Mouse (Mus musculus) hindbrain, embryonic 16.5 days (tissue): ENCODE measurements at regions not wholly inside any gene's neighbourhood (a gene's known extent, or its start where the extent isn't known, plus 50 kb on each side); places are given as distances from the start of the nearest gene placed in this dataset.

Source experiments
- ATAC-seq: fragments of 200-750 bp; cut with Nextera tagmentation; 2 replicates; pipeline ENCODE4 v1.8.0; 2017; ENCODE audit warnings: moderate TSS enrichment, moderate library complexity
- H3K27ac ChIP-seq: fragments of 300-500 bp; sonication (generic); 2 replicates; pipeline ENCODE4 v1.5.1; 2014; ENCODE audit warnings: low read depth, mild to moderate bottlenecking, control low read depth, low read length, moderate library complexity
- H3K27me3 ChIP-seq: fragments of 300-500 bp; sonication (generic); replicated peaks from 2 replicates; pipeline ENCODE4 v1.6.1; 2014; ENCODE audit warnings: low read length; ENCODE audit not compliant: control insufficient read depth, insufficient read depth
- H3K36me3 ChIP-seq: fragments of 300-500 bp; sonication (generic); 2 replicates; pipeline ENCODE4 v1.6.1; 2014; ENCODE audit warnings: mild to moderate bottlenecking, low read length, moderate library complexity, mixed read lengths; ENCODE audit not compliant: control insufficient read depth, insufficient read depth
- H3K4me1 ChIP-seq: fragments of 300-500 bp; sonication (generic); 2 replicates; pipeline ENCODE4 v1.6.1; 2014; ENCODE audit warnings: low read depth, low read length; ENCODE audit not compliant: control insufficient read depth, insufficient read depth
- H3K4me2 ChIP-seq: fragments of 300-500 bp; sonication (generic); 2 replicates; pipeline ENCODE4 v1.6.1; 2014; ENCODE audit warnings: mild to moderate bottlenecking, low read length, control low read depth, moderate library complexity
- H3K4me3 ChIP-seq: fragments of 300-500 bp; sonication (generic); 2 replicates; pipeline ENCODE4 v1.5.1; 2014; ENCODE audit warnings: mild to moderate bottlenecking, low read length, control low read depth, moderate library complexity
- H3K9ac ChIP-seq: fragments of 300-500 bp; sonication (generic); 2 replicates; pipeline ENCODE4 v1.6.1; 2014; ENCODE audit warnings: low read depth, mild to moderate bottlenecking, control low read depth, low read length, moderate library complexity
- H3K9me3 ChIP-seq: fragments of 300-500 bp; sonication (generic); 2 replicates; pipeline ENCODE4 v1.6.1; 2014; ENCODE audit warnings: mild to moderate bottlenecking, low read length, moderate library complexity; ENCODE audit not compliant: control insufficient read depth
- WGBS: fragments of 180-500 bp; shearing (Covaris S2); extraction: QIAGEN DNeasy Blood & Tissue Kit; methylation state at CpG from one replicate; pipeline ENCODE4 v1.1.7; 2014; 5-methylcytosine and 5-hydroxymethylcytosine counted together

DNA sequence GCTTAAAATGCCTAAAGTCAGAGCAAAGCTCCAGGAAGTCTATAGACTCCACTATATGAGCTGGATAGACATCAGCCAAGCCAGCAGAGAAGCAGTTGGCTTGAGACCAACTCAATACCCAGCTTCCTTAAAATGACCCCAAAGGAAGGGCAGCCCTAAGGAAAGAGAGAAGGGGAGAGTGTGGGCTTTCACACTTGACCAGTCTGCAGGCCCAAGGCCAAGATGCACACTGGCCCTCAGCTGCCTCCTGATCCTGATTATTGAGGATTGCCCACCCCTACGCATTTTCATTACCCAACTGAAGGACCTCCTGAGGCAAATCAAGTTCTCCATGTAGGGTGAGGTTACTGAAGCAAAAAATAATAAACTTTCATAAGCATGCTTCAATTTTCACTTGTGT is 548.6 kb downstream of the Tns1 start:
- Histone ChIP-seq H3K4me1 (no peaks in the 10 kb centered on the region), H3K27ac (no peak overlapping the region), H3K4me2 (no peak overlapping the region), H3K36me3 (no peaks in the 10 kb centered on the region), H3K27me3 (no peaks in the 10 kb centered on the region), H3K4me3 (no peak overlapping the region), H3K9ac (no peak overlapping the region), H3K9me3 (no peaks in the 10 kb centered on the region)
- WGBS = 44% methylated on average over 1 of the region's 1 CpGs
- no peak for ATAC-seq

DNA sequence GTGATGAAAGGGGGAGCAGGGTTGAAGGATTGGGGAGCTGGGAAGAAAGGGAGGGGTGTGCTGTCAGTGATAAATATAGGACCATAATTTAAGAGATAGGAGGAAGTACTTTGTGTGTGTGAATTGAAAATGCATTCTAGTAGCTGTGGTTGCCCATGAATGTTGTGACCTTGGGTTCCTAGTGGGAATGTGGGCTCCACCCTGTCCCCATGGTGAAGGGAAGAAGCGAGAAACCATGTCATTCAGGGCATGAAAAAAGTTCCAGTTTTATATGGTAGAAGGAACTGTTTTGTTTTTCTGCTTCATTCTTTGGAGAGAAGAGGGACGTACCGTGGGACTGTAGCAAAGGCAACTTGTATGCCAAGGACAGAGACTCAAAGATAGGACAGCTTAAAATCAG is 553.3 kb downstream of the Tns1 start:
- Histone ChIP-seq H3K36me3 (no peaks in the 10 kb centered on the region), H3K4me3 (no peak overlapping the region), H3K27me3 (no peaks in the 10 kb centered on the region), H3K4me1 (no peaks in the 10 kb centered on the region), H3K4me2 (no peak overlapping the region), H3K9me3 (no peaks in the 10 kb centered on the region), H3K9ac (no peak overlapping the region), H3K27ac (no peak overlapping the region)
- WGBS = 75% methylated on average over 3 of the region's 3 CpGs
- no peak for ATAC-seq

DNA sequence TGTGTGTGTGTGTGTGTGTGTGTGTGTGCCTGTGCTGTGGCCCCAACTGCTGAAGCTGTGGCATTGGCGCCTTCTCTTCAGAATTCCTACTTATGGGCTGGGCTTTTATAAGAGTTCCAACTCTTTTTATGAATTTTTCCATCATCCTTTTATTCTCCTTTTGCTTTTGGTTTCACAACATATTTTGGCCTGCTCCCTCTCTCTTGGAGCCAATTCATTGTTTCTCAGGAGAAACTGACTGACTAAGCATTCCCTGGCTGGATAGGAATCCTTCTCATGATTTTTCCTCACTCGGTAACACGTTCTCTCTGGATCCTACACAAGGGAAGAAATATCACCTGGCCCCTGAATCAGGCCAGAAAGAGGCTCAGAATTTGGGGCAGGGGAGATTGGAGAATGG is 551.1 kb upstream of the Tnp1 start:
- ATAC-seq = no peak
- Histone ChIP-seq H3K27ac (no peak overlapping the region), H3K4me3 (no peak overlapping the region), H3K27me3 (no peaks in the 10 kb centered on the region), H3K9me3 (no peaks in the 10 kb centered on the region), H3K36me3 (no peaks in the 10 kb centered on the region), H3K4me1 (no peaks in the 10 kb centered on the region), H3K4me2 (no peak overlapping the region), H3K9ac (no peak overlapping the region)
- WGBS = 87% methylated on average over 3 of the region's 3 CpGs

GRCm38 (mm10) chr1:73560594-73560993 is 544.9 kb upstream of the Tnp1 start:
- H3K27ac ChIP-seq = no peak overlapping the region
- H3K4me2 ChIP-seq = no peak overlapping the region
- H3K9me3 ChIP-seq = no peaks in the 10 kb centered on the region
- no peak for ATAC-seq
- 90% methylated on average over 1 of the region's 1 CpGs for WGBS
- no peak overlapping the region for H3K9ac ChIP-seq
- no peak overlapping the region for H3K4me3 ChIP-seq
- H3K4me1 ChIP-seq = no peaks in the 10 kb centered on the region
- H3K27me3 ChIP-seq = no peaks in the 10 kb centered on the region
- no peaks in the 10 kb centered on the region for H3K36me3 ChIP-seq

GRCm38 (mm10) chr1:73547877-73548276 is 532.2 kb upstream of the Tnp1 start:
- 48% methylated on average over 3 of the region's 3 CpGs for WGBS
- peak; percentile 78 for ATAC-seq
- Histone ChIP-seq H3K4me2 (no peak overlapping the region), H3K4me3 (no peak overlapping the region), H3K9me3 (no peaks in the 10 kb centered on the region), H3K27me3 (no peaks in the 10 kb centered on the region), H3K9ac (no peak overlapping the region), H3K36me3 (no peaks in the 10 kb centered on the region), H3K27ac (no peak overlapping the region), H3K4me1 (no peaks in the 10 kb centered on the region; the same call in 1 of the 2 replicates)

- no peak overlapping the region for H3K27ac ChIP-seq
- no peak overlapping the region for H3K9ac ChIP-seq
- H3K36me3 ChIP-seq = no peaks in the 10 kb centered on the region
- 55% methylated on average over 6 of the region's 6 CpGs for WGBS
- H3K27me3 ChIP-seq = no peaks in the 10 kb centered on the region
- no peaks in the 10 kb centered on the region; the same call in 1 of the 2 replicates for H3K4me1 ChIP-seq
- H3K9me3 ChIP-seq = no peaks in the 10 kb centered on the region
- H3K4me3 ChIP-seq = no peak overlapping the region
- no peak overlapping the region for H3K4me2 ChIP-seq
- peak; percentile 27; the same call in 1 of the 2 replicates for ATAC-seq
These were observed 529.7 kb upstream of the Tnp1 start for GRCm38 (mm10) chr1:73545401-73545800.

DNA sequence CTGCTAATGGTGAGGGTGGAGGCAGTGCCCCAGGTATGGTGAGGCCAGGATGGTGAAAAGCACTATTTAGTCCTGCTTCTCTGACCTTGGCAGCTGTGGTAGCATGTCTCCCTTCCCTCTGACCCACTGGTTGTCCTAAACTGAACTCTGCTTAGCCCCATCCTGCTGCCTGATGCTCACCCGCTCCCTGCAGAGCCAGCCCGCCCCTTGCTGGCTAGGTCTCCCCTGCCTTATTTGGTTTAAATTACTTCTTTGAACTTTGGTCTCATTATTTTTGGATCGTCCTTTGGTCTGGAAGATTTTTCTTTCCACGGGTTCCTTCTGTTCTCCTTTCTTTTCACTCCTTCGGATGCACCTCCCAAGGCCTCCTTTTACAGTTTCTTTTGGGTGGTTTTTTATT is 525.7 kb upstream of the Tnp1 start:
- no peak overlapping the region for H3K9ac ChIP-seq
- H3K27ac ChIP-seq = no peak overlapping the region
- no peaks in the 10 kb centered on the region for H3K36me3 ChIP-seq
- H3K4me2 ChIP-seq = no peak overlapping the region
- H3K27me3 ChIP-seq = no peaks in the 10 kb centered on the region
- H3K4me3 ChIP-seq = no peak overlapping the region
- no peaks in the 10 kb centered on the region for H3K4me1 ChIP-seq
- H3K9me3 ChIP-seq = no peaks in the 10 kb centered on the region
- no peak for ATAC-seq
- 56% methylated on average over 5 of the region's 5 CpGs for WGBS

DNA sequence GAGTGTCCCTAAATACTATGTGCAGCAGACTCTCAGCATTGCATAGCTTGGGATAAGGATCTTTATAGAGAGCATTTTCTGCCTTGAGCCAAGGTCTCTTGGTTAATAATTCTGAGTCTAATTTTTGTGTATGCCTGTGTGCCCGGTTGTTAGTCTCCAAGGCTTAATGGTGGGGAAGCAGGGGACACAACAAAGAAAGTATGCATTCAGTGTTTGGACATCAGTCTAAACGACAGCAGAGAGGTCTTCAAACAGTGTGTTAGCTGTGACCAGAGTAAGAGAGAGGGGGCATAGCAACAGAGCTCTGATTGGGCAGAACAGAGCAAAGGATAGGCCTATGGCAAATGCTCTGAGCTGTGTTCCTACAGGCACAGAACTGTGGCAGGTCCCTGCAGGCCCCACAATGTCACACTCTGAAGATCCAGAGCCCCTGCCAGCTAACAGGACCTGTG is 522.7 kb upstream of the Tnp1 start:
- Histone ChIP-seq H3K27me3 (no peaks in the 10 kb centered on the region), H3K9me3 (no peaks in the 10 kb centered on the region), H3K27ac (peak overlapping the region; percentile 42), H3K4me3 (no peak overlapping the region), H3K9ac (no peak overlapping the region), H3K36me3 (no peaks in the 10 kb centered on the region), H3K4me2 (no peak overlapping the region), H3K4me1 (no peaks in the 10 kb centered on the region)
- WGBS = 31% methylated on average over 2 of the region's 2 CpGs
- ATAC-seq = peak; percentile 99

DNA sequence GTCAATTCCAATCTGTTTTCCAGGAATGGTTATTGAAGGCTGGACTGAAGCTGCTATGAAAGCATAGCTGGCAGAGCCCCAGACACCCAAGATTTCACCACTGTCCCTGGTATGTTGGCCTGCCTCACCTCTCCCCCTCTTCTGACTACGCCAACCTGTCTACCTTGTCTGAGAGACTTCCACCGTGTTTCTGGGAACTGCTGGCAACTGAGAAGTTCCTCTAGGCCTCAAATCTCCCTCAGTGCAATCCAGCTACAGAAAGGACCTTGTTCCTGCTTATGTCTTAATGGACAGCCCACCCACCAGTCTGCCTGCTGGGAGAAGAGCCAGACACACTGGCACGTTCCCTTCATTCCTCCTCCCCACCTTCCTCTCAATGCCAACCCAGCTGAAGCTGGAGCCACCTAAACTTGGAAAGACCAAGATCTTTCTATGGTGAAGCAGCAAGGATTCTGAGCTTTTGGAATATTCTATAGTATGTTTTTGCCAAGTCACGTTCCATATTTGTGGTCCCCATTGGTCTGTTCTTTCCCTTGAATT is 520.1 kb upstream of the Tnp1 start:
- Histone ChIP-seq H3K9me3 (no peaks in the 10 kb centered on the region), H3K4me2 (no peak overlapping the region), H3K36me3 (no peaks in the 10 kb centered on the region), H3K27ac (no peak overlapping the region), H3K27me3 (no peaks in the 10 kb centered on the region), H3K4me1 (no peaks in the 10 kb centered on the region), H3K9ac (no peak overlapping the region), H3K4me3 (no peak overlapping the region)
- WGBS = 73% methylated on average over 4 of the region's 4 CpGs
- ATAC-seq = no peak

DNA sequence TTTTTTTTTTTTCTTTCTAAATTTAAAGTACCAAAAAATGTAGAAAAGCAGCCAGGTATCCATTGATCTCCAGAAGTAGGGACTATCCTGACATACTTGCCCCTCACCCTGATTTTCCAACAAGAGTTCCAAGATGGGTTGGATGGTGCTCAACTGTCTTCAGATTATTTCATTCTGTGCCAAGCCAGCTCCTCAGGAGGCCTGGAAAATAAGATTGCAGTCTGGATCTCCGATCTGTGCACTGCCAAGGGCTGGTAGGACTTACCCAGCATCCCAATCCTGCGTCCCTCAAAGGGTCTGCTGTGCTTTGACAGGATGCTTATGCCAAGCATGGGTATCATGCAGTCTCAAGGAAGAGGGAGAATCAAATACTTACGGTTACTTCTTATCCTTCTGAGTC is 517.8 kb upstream of the Tnp1 start:
- H3K4me1 ChIP-seq = no peaks in the 10 kb centered on the region
- H3K9me3 ChIP-seq = no peaks in the 10 kb centered on the region
- no peak overlapping the region for H3K9ac ChIP-seq
- no peaks in the 10 kb centered on the region for H3K36me3 ChIP-seq
- ATAC-seq = no peak
- H3K4me2 ChIP-seq = no peak overlapping the region
- no peaks in the 10 kb centered on the region for H3K27me3 ChIP-seq
- no peak overlapping the region for H3K4me3 ChIP-seq
- no peak overlapping the region for H3K27ac ChIP-seq
- 75% methylated on average over 3 of the region's 3 CpGs for WGBS
